Mouse (Mus musculus): ENCODE results near the gene Foxa3. TPM values are rescaled to one million over a fixed set of nuclear protein-coding genes. Genes with fewer than 3 reads are reported as not detected.

Foxa3 gene
- polyA plus RNA-seq, 1 experiment from 2014 or later = 0.62 TPM

DNA sequence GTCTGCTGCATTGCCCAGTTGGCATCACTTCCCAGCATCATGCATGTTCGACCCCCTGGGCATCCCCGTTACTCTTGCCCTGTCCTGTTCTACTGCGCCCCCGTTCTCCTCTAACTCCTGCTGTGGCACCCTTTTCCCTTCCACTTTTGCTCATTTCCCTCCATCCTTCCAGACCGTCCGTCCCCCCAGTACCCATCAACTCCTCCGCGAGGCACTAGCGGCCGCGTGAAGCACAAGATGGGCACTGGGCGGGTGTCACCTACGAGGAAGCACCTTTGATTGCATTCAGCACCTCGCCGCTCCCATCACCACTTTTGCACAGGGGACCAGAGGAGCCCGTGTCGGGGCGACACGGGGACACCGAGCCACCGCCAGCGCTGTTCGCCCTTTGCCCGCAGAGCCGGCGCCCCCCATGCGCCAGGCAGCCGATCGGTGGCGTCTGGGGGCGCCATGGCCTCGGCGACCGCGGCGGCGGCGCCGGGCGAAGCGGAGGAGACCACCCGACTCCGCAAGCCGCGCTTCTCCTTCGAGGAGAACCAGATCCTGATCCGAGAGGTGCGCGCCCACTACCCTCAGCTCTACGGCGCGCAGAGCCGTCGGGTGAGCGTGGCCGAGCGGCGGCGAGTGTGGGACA lies 31.6 kb downstream of the Foxa3 start:
- peak overlapping the region; percentile 75 for H3K9ac ChIP-seq
- under 1% methylated on average over 59 of the region's 59 CpGs for WGBS
- 0 out of 2 replicates have a peak, but pooled peaks have one; percentile 12 for ATAC-seq (ENCODE audit: insufficient number of reproducible peaks, insufficient read depth, low FRiP score, low TSS enrichment, low read depth)

GRCm38 (mm10) chr7:18990601-18991295 lies 32.6 kb downstream of the Foxa3 start, which contains the start of gene Mypop:
Gene Mypop, plus strand, starts transcription at chr7:18991245.
- Histone ChIP-seq H3K27me3 (peaks cover 30% of the 10 kb centered on the region), H3K9me3 (no peaks in the 10 kb centered on the region), H3K9ac (peak within 1 kb of the TSS; percentile 75), H3K4me2 (peak within 1 kb of the TSS; percentile 89), H3K36me3 (peaks cover 11% of the 10 kb centered on the region), H3K27ac (peak within 1 kb of the TSS; percentile 84), H3K4me1 (peaks cover 28% of the 10 kb centered on the region), H3K4me3 (peak within 1 kb of the TSS; percentile 59)
- ATAC-seq (ENCODE audit: insufficient number of reproducible peaks, insufficient read depth, low FRiP score, low TSS enrichment, low read depth) = peak; percentile 90
- WGBS = under 1% methylated on average over 37 of the region's 37 CpGs

More for the DNA sequence above, 31.6 kb downstream of the Foxa3 start:
- H3K4me1 ChIP-seq = peaks cover 28% of the 10 kb centered on the region
- no peaks in the 10 kb centered on the region for H3K9me3 ChIP-seq
- H3K27ac ChIP-seq = no peak overlapping the region
- H3K27me3 ChIP-seq = peaks cover 30% of the 10 kb centered on the region
- H3K4me3 ChIP-seq = peak overlapping the region; percentile 59
- H3K36me3 ChIP-seq = peaks cover 20% of the 10 kb centered on the region
- H3K4me2 ChIP-seq = peak overlapping the region; percentile 89

DNA sequence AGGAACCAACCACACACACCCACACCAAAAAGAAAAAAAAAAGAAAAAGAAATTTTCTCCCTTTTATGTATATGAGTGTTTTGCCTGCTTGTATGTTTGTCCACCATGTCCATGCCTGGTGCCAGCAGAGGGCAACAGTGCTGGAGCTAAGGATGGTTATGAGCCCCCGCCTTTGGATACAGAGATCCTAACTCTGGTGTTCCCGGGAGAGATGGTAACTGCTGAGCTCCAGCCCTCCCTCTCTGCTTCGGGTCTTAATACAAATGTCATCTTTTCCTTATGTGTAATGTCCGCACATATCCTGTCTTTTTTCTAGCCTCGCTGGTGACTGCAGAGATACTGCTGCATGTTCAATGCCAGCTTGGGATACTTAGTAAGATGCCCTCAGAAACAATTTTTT lies 33.3 kb downstream of the Foxa3 start:
- Histone ChIP-seq H3K4me1 (peaks cover 28% of the 10 kb centered on the region), H3K4me2 (peak overlapping the region; percentile 89), H3K4me3 (peak overlapping the region; percentile 59), H3K9me3 (no peaks in the 10 kb centered on the region), H3K27me3 (peaks cover 30% of the 10 kb centered on the region), H3K27ac (peak overlapping the region; percentile 84), H3K9ac (peak overlapping the region; percentile 51; the same call in 1 of the 2 replicates), H3K36me3 (peaks cover 8% of the 10 kb centered on the region)
- no peak for ATAC-seq (ENCODE audit: insufficient number of reproducible peaks, insufficient read depth, low FRiP score, low TSS enrichment, low read depth)
- 3% methylated on average over 5 of the region's 5 CpGs for WGBS

- Histone ChIP-seq H3K9me3 (no peaks in the 10 kb centered on the region), H3K4me1 (peaks cover 28% of the 10 kb centered on the region), H3K4me2 (no peak overlapping the region), H3K36me3 (peaks cover 4% of the 10 kb centered on the region; the same call in 1 of the 2 replicates), H3K27me3 (peaks cover 30% of the 10 kb centered on the region), H3K4me3 (no peak overlapping the region), H3K9ac (no peak overlapping the region), H3K27ac (no peak overlapping the region)
- ATAC-seq (ENCODE audit: insufficient number of reproducible peaks, insufficient read depth, low FRiP score, low TSS enrichment, low read depth) = no peak
- 64% methylated on average over 6 of the region's 6 CpGs for WGBS
These were observed 34.6 kb downstream of the Foxa3 start for GRCm38 (mm10) chr7:18988780-18989179.

DNA sequence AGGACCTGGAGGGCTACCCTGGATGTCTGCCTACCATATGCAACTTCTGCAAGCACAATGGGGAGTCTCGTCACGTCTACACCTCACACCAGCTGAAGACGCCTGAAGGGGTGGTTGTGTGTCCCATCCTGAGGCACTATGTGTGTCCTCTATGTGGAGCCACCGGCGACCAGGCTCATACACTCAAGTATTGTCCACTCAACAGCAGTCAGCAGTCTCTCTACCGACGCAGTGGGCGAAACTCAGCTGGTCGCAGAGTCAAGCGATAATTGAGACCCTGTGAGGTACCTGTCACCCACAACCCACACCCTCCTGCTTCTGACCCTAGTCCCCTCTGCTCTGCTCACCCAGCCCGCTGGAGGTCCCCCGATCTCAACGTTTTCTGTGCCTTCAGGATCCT lies 35.6 kb downstream of the Foxa3 start:
- Histone ChIP-seq H3K4me2 (no peak overlapping the region), H3K27ac (no peak overlapping the region), H3K27me3 (peaks cover 20% of the 10 kb centered on the region), H3K9me3 (no peaks in the 10 kb centered on the region), H3K4me1 (peaks cover 20% of the 10 kb centered on the region), H3K4me3 (no peak overlapping the region), H3K36me3 (no peaks in the 10 kb centered on the region), H3K9ac (no peak overlapping the region)
- ATAC-seq (ENCODE audit: insufficient number of reproducible peaks, insufficient read depth, low FRiP score, low TSS enrichment, low read depth) = no peak
- WGBS = 67% methylated on average over 13 of the region's 13 CpGs

DNA sequence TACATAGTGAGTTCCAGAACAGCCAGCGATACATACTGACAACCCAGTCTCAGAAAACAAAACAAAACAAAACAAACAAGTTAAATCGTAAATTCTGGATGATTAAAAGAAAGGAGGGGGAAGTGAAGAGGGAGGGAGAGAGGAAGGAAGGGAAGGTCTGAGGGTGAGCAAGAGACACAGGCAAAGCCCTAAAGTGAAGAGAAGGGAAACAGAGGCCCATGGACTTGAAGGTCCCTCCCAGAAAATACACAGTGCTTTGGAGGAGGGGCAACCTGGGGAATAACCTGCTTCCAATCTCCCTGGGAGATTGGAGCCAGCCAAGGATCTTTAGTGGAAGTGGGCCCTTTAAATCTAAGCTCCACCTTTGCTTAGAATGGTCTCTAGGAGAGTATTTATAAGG lies 36.2 kb downstream of the Foxa3 start, which contains the start of gene Nanos2:
Gene Nanos2 (plus strand): TSS at position 301 of the 400 bp plus-strand sequence.
- H3K27ac ChIP-seq = no peak within 1 kb of the TSS
- H3K4me1 ChIP-seq = peaks cover 13% of the 10 kb centered on the region
- H3K9me3 ChIP-seq = no peaks in the 10 kb centered on the region
- 70% methylated on average over 2 of the region's 2 CpGs for WGBS
- no peak for ATAC-seq (ENCODE audit: insufficient number of reproducible peaks, insufficient read depth, low FRiP score, low TSS enrichment, low read depth)
- H3K9ac ChIP-seq = no peak within 1 kb of the TSS
- no peak within 1 kb of the TSS for H3K4me3 ChIP-seq
- peaks cover 14% of the 10 kb centered on the region for H3K27me3 ChIP-seq
- no peaks in the 10 kb centered on the region for H3K36me3 ChIP-seq
- no peak within 1 kb of the TSS for H3K4me2 ChIP-seq

DNA sequence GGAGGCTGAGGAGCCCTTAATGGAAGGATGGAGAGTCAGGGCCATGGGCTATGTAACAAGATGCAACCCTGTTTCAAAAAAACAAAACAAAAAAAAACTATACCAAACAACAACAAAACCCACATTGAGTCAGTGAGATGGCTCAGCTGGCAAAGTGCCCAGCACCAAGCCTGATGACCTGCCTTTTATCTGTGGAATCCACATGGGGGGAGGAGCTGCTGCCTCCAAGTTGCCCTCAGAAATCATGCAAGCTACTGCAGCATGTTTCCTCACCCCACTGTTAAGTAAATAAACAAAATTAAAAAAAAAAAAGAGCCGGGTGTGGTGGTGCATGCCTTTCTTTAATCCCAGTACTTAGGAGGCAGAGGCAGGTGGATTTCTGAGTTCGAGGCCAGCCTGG lies 36.8 kb downstream of the Foxa3 start:
- no peak for ATAC-seq (ENCODE audit: insufficient number of reproducible peaks, insufficient read depth, low FRiP score, low TSS enrichment, low read depth)
- 81% methylated on average over 2 of the region's 2 CpGs for WGBS
- H3K9ac ChIP-seq = no peak overlapping the region
- H3K4me1 ChIP-seq = peaks cover 8% of the 10 kb centered on the region
- peaks cover 8% of the 10 kb centered on the region for H3K27me3 ChIP-seq
- no peak overlapping the region for H3K4me3 ChIP-seq
- no peaks in the 10 kb centered on the region for H3K9me3 ChIP-seq
- H3K27ac ChIP-seq = no peak overlapping the region
- no peak overlapping the region for H3K4me2 ChIP-seq
- no peaks in the 10 kb centered on the region for H3K36me3 ChIP-seq

- H3K4me3 ChIP-seq = no peak overlapping the region
- 73% methylated on average over 9 of the region's 9 CpGs for WGBS
- ATAC-seq (ENCODE audit: insufficient number of reproducible peaks, insufficient read depth, low FRiP score, low TSS enrichment, low read depth) = no peak
- H3K9me3 ChIP-seq = no peaks in the 10 kb centered on the region
- no peak overlapping the region for H3K9ac ChIP-seq
- no peaks in the 10 kb centered on the region for H3K36me3 ChIP-seq
- H3K4me1 ChIP-seq = no peaks in the 10 kb centered on the region
- H3K4me2 ChIP-seq = no peak overlapping the region
- H3K27ac ChIP-seq = no peak overlapping the region
- peaks cover 6% of the 10 kb centered on the region for H3K27me3 ChIP-seq
These were observed 45.0 kb downstream of the Foxa3 start for GRCm38 (mm10) chr7:18978381-18978780.

DNA sequence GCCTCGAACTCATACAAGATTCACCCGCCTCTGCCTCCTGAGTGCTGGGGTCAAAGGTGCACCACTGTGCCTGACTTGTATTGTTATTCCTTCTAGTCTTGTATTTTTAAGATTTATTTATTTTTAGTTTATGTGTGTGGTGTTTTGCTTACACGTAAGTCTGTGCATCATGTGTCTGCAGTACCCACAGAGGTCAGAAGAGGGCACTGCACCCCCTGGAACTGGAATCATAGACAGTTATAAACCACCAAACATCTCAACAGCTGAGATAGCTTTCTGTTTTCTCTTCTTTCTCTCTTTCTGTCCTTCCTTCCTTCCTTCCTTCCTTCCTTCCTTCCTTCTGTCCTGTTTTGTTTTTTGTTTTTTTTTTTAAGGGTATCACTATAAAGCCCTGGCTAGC lies 52.4 kb downstream of the Foxa3 start:
- Histone ChIP-seq H3K27ac (no peak overlapping the region), H3K9me3 (no peaks in the 10 kb centered on the region), H3K36me3 (no peaks in the 10 kb centered on the region), H3K9ac (no peak overlapping the region), H3K27me3 (peaks cover 29% of the 10 kb centered on the region), H3K4me3 (no peak overlapping the region), H3K4me2 (no peak overlapping the region), H3K4me1 (no peaks in the 10 kb centered on the region)
- 91% methylated on average over 3 of the region's 3 CpGs for WGBS
- no peak for ATAC-seq (ENCODE audit: insufficient number of reproducible peaks, insufficient read depth, low FRiP score, low TSS enrichment, low read depth)

- peaks cover 8% of the 10 kb centered on the region for H3K4me1 ChIP-seq
- H3K27ac ChIP-seq = no peak overlapping the region
- 0 out of 2 replicates have a peak, but pooled peaks have one; percentile 15 for ATAC-seq (ENCODE audit: insufficient number of reproducible peaks, insufficient read depth, low FRiP score, low TSS enrichment, low read depth)
- WGBS = 10% methylated on average over 8 of the region's 8 CpGs
- H3K27me3 ChIP-seq = peaks cover 56% of the 10 kb centered on the region
- no peaks in the 10 kb centered on the region for H3K36me3 ChIP-seq
- H3K4me2 ChIP-seq = no peak overlapping the region
- H3K9me3 ChIP-seq = no peaks in the 10 kb centered on the region
- no peak overlapping the region for H3K9ac ChIP-seq
- H3K4me3 ChIP-seq = no peak overlapping the region
These were observed 55.7 kb downstream of the Foxa3 start for GRCm38 (mm10) chr7:18967603-18968002.

DNA sequence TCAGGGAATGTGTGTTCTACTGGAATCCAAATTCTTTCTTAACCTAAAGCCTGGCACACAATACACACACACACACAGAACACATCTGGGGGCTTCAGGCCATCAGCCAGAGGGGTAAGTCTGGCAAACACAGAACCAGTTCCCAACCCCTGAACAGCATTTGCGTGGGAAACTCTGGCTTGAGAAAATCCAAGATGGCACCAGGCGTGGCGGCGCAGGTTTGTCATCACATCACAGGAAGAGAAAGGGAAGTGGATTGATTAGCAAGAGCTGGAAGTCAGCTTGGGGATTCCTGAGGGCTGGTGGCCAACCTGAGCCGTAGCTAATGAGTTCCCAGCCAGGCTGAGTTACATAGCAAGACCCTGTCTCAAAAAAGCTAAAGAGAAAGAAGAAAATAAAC lies 58.0 kb downstream of the Foxa3 start:
- no peak overlapping the region for H3K27ac ChIP-seq
- ATAC-seq (ENCODE audit: insufficient number of reproducible peaks, insufficient read depth, low FRiP score, low TSS enrichment, low read depth) = no peak
- H3K9me3 ChIP-seq = no peaks in the 10 kb centered on the region
- peaks cover 11% of the 10 kb centered on the region for H3K4me1 ChIP-seq
- no peak overlapping the region for H3K4me3 ChIP-seq
- no peak overlapping the region for H3K9ac ChIP-seq
- 75% methylated on average over 5 of the region's 5 CpGs for WGBS
- H3K27me3 ChIP-seq = peaks cover 79% of the 10 kb centered on the region
- no peaks in the 10 kb centered on the region for H3K36me3 ChIP-seq
- H3K4me2 ChIP-seq = no peak overlapping the region

Data from embryonic facial prominence, embryonic 13.5 days (tissue).